Mouse (Mus musculus): ENCODE measurements at regions not wholly inside any gene's neighbourhood (a gene's known extent, or its start where the extent isn't known, plus 50 kb on each side); places are given as distances from the start of the nearest gene placed in this dataset.

DNA sequence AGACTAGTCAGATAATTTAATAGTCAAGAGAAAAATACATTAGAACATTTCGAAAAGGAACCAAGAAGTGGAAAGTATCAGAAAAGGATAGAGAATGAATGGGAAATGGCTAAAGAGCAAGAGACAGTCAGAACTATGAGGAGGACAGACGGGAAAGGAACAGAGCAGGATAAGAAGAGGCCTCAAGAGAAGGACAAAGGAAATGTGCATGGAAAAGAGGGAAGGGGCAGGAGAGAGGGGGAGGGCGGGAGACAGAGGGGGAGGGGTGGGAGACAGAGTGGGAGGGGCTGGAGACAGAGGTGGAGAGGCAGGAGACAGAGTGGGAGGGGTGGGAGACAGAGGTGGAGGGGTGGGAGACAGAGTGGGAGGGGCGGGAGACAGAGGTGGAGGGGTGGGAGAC lies 509.7 kb downstream of the Arl4a start:
- TF ChIP-seq CTCF (IDR thresholded peaks at IDR 0.05; ENCODE audit: borderline replicate concordance, extremely low read depth, insufficient read depth, insufficient read length) (no peak), POLR2A (IDR thresholded peaks at IDR 0.05; ENCODE audit: borderline replicate concordance, extremely low read depth, insufficient read depth, insufficient read length, poor library complexity, severe bottlenecking) (no peak)

Measured in brain, embryonic 14.5 days (tissue).